Mouse (Mus musculus) stomach, postnatal 0 days (tissue): ENCODE results near the gene Dvl1. TPM values are rescaled to one million over a fixed set of nuclear protein-coding genes. Genes with fewer than 3 reads are reported as not detected.

Experiments
- ATAC-seq: fragments of 200-750 bp; cut with Nextera tagmentation; 2 replicates; pipeline ENCODE4 v1.8.0; 2017; ENCODE audit not compliant: low FRiP score, low TSS enrichment
- DNase-seq: peaks from one replicate; pipeline ENCODE4 v3.0.0-alpha.2; 2016; ENCODE audit warnings: low spot score
- H3K27ac ChIP-seq: fragments of 300-500 bp; sonication (generic); replicated peaks from 2 replicates; pipeline ENCODE4 v1.5.1; 2014; ENCODE audit warnings: mild to moderate bottlenecking, control low read depth
- H3K27me3 ChIP-seq: fragments of 300-500 bp; sonication (generic); 2 replicates; pipeline ENCODE4 v1.6.1; 2014; ENCODE audit warnings: low read length; ENCODE audit not compliant: control insufficient read depth, insufficient read depth
- H3K36me3 ChIP-seq: fragments of 300-500 bp; sonication (generic); 2 replicates; pipeline ENCODE4 v1.6.1; 2014; ENCODE audit warnings: low read length, mixed read lengths; ENCODE audit not compliant: control insufficient read depth, insufficient read depth
- H3K4me1 ChIP-seq: fragments of 300-500 bp; sonication (generic); replicated peaks from 2 replicates; pipeline ENCODE4 v1.6.1; 2014; ENCODE audit warnings: antibody characterized with exemption; ENCODE audit not compliant: control insufficient read depth, insufficient read depth
- H3K4me2 ChIP-seq: fragments of 300-500 bp; sonication (generic); replicated peaks from 2 replicates; pipeline ENCODE4 v1.6.1; 2014; ENCODE audit warnings: low read depth, mild to moderate bottlenecking, control low read depth, moderate library complexity
- H3K4me3 ChIP-seq: fragments of 300-500 bp; sonication (generic); 2 replicates; pipeline ENCODE4 v1.5.1; 2014; ENCODE audit warnings: low read depth, low read length, control low read depth
- H3K9ac ChIP-seq: fragments of 300-500 bp; sonication (generic); 2 replicates; pipeline ENCODE4 v1.6.1; 2014; ENCODE audit warnings: mild to moderate bottlenecking, low read length, control low read depth, mixed read lengths
- H3K9me3 ChIP-seq: fragments of 300-500 bp; sonication (generic); 2 replicates; pipeline ENCODE4 v1.6.1; 2016; ENCODE audit warnings: low read length; ENCODE audit not compliant: control insufficient read depth
- CTCF ChIP-seq: IDR thresholded peaks from 2 replicates; pipeline ENCODE4 v1.5.1; 2016; ENCODE audit warnings: antibody characterized with exemption, low read depth, mild to moderate bottlenecking, moderate library complexity
- EP300 ChIP-seq: optimal IDR thresholded peaks from 2 replicates; pipeline ENCODE3; 2016; ENCODE audit warnings: antibody characterized with exemption
- WGBS: fragments of 180-500 bp; shearing (Covaris S2); extraction: QIAGEN DNeasy Blood & Tissue Kit; methylation state at CpG from one replicate; pipeline ENCODE4 v1.1.7; 2014; 5-methylcytosine and 5-hydroxymethylcytosine counted together
- polyA plus RNA-seq: library from polyadenylated mRNA; unstranded; fragments of >200 nt; fragmentation: Nextera tagmentation; extraction: Ambion mirVana; gene quantifications from 2 replicates; pipeline ENCODE4 v1.2.1, GENCODE M21; 2015

Gene Dvl1
- polyA plus RNA-seq, 1 experiment from 2014 or later = 8.1 TPM

DNA sequence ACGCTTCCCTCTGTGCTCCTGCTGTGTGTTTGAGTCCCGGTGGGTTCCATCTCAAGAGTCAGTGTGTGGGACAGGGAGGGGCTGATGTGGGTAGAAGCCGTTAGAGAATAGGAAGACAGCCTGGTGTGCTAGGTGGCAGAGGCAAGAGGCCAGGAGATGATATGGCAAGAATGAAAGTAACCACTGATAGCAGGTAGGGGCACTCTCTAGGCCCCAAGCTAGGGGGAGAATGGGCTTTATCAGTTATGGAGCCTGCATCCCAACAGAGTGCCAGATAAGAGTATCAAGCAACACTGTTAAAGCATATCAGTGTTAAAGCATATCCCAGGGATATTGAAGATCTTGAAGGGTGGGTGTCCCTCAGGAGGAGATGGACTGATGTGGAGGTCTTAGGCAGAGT lies 9.7 kb downstream of the Dvl1 start:
- no peak overlapping the region for H3K4me3 ChIP-seq
- H3K4me1 ChIP-seq = no peaks in the 10 kb centered on the region
- no peak for DNase-seq
- no peak overlapping the region for H3K4me2 ChIP-seq
- no peak overlapping the region for H3K27ac ChIP-seq
- peaks cover 22% of the 10 kb centered on the region for H3K36me3 ChIP-seq
- no peaks in the 10 kb centered on the region for H3K27me3 ChIP-seq
- H3K9ac ChIP-seq = no peak overlapping the region
- 85% methylated on average over 3 of the region's 3 CpGs for WGBS
- TF ChIP-seq EP300 (no peak), CTCF (no peak)
- no peaks in the 10 kb centered on the region for H3K9me3 ChIP-seq
- ATAC-seq = no peak

DNA sequence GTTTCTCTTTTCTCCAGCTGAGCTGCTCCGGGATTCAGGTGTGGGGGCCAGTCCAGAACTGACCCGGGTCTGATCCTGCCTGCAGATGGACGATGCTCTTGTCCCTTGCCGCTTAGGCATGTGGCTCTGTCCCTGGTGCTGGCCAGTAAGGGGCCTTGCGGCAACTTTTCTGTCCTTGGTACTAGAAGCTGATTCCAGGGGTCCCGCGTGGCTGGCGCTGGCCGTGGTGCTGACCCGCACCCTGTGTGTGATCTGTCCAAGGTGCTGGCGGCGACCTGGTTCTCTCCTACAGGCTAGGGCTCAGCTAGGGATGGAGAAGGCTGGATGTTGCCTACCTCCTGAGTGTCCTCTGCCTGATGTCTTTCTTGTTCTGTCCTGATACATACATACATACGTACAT lies 12.1 kb downstream of the Dvl1 start:
- Histone ChIP-seq H3K27me3 (no peaks in the 10 kb centered on the region), H3K4me2 (no peak overlapping the region), H3K27ac (no peak overlapping the region), H3K4me1 (no peaks in the 10 kb centered on the region), H3K36me3 (peaks cover 19% of the 10 kb centered on the region), H3K4me3 (no peak overlapping the region), H3K9ac (no peak overlapping the region), H3K9me3 (no peaks in the 10 kb centered on the region)
- WGBS = 14% methylated on average over 13 of the region's 13 CpGs
- TF ChIP-seq CTCF (no peak), EP300 (no peak)
- peak; percentile 27 for ATAC-seq
- peak; percentile 71 for DNase-seq

DNA sequence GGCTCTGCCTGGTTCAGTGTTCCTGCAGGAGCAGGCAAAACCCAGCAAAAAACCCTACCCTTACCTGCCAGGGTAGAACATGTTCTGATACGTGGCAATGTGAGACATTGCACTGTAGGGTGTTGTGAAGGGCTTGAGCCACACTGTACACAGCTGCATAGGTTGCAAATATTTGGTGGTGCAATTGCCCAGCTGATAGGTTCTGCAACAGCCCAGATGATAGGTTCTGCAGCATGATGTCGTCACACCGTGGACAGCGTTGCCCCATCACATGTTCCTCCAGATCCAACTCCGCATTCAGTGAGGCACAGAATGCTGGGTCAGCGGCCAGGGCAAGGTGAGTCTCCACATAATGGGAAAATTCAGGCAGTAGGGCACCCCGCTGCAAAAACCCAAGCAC lies 14.6 kb downstream of the Dvl1 start:
- no peak for TF ChIP-seq EP300
- no peak for TF ChIP-seq CTCF
- WGBS = 84% methylated on average over 7 of the region's 7 CpGs
- Histone ChIP-seq H3K9me3 (no peaks in the 10 kb centered on the region), H3K36me3 (peaks cover 13% of the 10 kb centered on the region), H3K27me3 (no peaks in the 10 kb centered on the region), H3K27ac (no peak overlapping the region), H3K4me3 (no peak overlapping the region), H3K9ac (no peak overlapping the region), H3K4me1 (no peaks in the 10 kb centered on the region), H3K4me2 (no peak overlapping the region)
- ATAC-seq (no peak), DNase-seq (no peak)

DNA sequence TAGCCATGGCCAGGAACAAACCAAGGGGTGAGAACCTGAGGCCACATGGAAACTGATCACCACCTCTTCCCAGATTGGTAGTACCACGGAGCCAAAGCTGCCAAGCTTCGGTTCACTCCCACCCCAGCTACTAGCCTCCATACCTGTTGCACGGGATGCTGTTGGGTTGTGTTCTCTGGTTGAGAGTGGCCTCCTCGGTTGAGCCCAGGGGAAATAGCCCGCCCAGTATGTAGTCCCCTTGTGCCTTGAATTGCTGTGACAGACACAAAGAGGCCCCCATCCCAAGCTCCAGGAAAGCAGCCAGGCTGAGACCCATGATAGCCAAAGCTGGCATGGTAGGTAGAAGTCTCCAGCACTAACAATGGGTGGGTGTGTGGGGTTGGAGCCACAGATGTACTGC lies 15.8 kb downstream of the Dvl1 start, which contains the start of gene Tas1r3:
Gene Tas1r3, minus strand, starts transcription at position 362 of the 400 bp plus-strand sequence.
- H3K4me3 ChIP-seq = no peak within 1 kb of the TSS
- peaks cover 10% of the 10 kb centered on the region for H3K36me3 ChIP-seq
- H3K27me3 ChIP-seq = no peaks in the 10 kb centered on the region
- H3K4me1 ChIP-seq = no peaks in the 10 kb centered on the region
- H3K9ac ChIP-seq = no peak within 1 kb of the TSS
- ATAC-seq (no peak), DNase-seq (no peak)
- TF ChIP-seq CTCF = no peak
- no peak for TF ChIP-seq EP300
- H3K27ac ChIP-seq = no peak within 1 kb of the TSS
- no peak within 1 kb of the TSS for H3K4me2 ChIP-seq
- WGBS = 76% methylated on average over 5 of the region's 5 CpGs
- no peaks in the 10 kb centered on the region for H3K9me3 ChIP-seq

DNA sequence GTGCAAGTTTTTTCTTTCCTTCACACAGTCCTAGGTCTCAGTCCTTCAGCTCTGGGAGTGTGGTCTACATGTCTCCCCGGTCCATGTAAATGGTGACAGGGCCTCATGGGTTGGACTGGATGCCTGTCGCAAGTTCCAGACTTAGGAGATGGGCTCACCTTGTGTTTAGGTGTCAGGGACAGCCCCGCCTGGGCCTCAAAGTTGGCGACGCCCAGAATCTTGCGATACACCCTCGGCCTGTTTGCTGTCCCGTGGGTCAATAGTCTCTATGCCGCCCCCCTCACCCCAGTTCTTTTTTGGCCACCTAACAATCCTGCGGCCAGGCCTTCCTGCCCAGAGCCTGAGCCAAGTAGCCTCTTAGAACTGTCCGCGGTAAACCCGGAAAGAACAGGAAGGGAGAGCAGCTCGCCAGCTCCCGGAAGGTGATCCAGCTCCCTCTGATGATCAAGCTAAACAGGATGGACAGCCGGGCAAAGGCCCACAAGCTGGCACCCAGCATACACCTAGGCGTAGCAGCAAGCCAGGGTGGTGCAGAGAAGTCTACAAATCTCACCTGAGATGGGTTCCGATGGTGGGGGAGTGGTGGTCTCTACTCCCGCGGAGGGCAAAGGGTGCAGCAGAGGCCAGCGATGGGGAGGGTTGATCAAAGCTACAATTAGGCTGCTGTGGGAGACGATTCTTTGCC lies 21.6 kb downstream of the Dvl1 start:
- no peak for TF ChIP-seq EP300
- no peak for TF ChIP-seq CTCF
- H3K4me1 ChIP-seq = 0 out of 2 replicates have a peak, but pooled peaks cover 3% of the 10 kb centered on the region
- H3K4me2 ChIP-seq = peak overlapping the region; percentile 97
- no peaks in the 10 kb centered on the region for H3K27me3 ChIP-seq
- peak overlapping the region; percentile 63; the same call in 1 of the 2 replicates for H3K27ac ChIP-seq
- DNase-seq = peak; percentile 43
- no peaks in the 10 kb centered on the region for H3K9me3 ChIP-seq
- WGBS = 7% methylated on average over 22 of the region's 22 CpGs
- H3K9ac ChIP-seq = peak overlapping the region; percentile 67
- H3K36me3 ChIP-seq = peaks cover 13% of the 10 kb centered on the region
- peak; percentile 70 for ATAC-seq
- H3K4me3 ChIP-seq = peak overlapping the region; percentile 79

DNA sequence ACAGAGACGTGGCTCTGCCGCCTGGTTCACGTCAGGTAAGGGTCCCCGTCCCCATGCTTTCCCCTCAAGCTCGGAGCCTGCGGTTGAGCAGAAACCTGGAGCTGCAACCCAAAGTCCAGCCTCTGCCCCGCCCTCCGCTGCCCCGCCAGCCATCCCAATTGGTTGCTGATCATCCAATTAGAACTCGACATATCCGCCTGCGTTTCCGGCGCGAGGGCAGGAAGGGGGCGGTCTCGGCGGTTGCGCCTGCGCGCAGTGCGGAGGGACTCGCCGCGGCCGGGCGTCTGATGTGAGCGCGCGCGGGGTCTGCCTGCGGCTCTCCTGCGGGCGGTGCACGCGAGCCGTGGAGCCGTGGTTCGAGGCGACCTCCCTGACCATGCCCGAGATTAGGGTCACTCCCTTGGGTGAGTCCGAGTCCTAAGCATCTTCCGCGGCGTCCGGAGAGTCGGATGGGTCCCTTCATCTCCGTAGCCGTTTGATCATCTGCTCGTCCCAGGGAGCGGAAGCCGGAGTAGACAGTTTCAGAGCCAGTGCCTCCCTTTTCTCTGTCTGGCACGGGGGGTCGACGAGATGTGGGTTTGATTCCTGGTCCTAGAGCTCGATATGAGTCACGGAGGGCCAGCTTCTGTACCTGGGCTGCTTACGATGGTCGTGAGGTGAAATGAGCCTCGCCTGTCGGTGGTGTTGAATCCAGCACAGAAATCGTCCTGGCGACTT lies 22.3 kb downstream of the Dvl1 start, which contains the start of the genes Cptp and Ints11:
Gene Cptp, minus strand, starts transcription at position 124 of the 717 bp plus-strand sequence.
Gene Ints11, plus strand, starts transcription at position 230 of the 717 bp plus-strand sequence.
- WGBS = under 1% methylated on average over 58 of the region's 63 CpGs
- Histone ChIP-seq H3K9me3 (no peaks in the 10 kb centered on the region), H3K4me3 (peak within 1 kb of the TSS; percentile 79), H3K4me1 (0 out of 2 replicates have a peak, but pooled peaks cover 3% of the 10 kb centered on the region), H3K9ac (peak within 1 kb of the TSS; percentile 80), H3K27me3 (no peaks in the 10 kb centered on the region), H3K36me3 (peaks cover 13% of the 10 kb centered on the region), H3K27ac (peak within 1 kb of the TSS; percentile 63), H3K4me2 (peak within 1 kb of the TSS; percentile 97)
- DNase-seq (peak; percentile 97), ATAC-seq (peak; percentile 95)
- TF ChIP-seq EP300 (no peak), CTCF (peak; percentile 56)
